Mouse (Mus musculus) central nervous system, embryonic 14 days (tissue): ENCODE measurements around the gene Irs4. TPM values are rescaled to one million over a fixed set of nuclear protein-coding genes. Genes with fewer than 3 reads are reported as not detected.

Source experiments
- polyA plus RNA-seq: library from polyadenylated mRNA; depleted of rRNA; stranded (reverse); fragments of >200 nt; gene quantifications from 2 replicates; pipeline ENCODE4 v1.2.3, GENCODE M21; 2012; rRNA removed

Irs4 gene
- polyA plus RNA-seq = 1.7 and 2.1 TPM in 2 replicates

DNA sequence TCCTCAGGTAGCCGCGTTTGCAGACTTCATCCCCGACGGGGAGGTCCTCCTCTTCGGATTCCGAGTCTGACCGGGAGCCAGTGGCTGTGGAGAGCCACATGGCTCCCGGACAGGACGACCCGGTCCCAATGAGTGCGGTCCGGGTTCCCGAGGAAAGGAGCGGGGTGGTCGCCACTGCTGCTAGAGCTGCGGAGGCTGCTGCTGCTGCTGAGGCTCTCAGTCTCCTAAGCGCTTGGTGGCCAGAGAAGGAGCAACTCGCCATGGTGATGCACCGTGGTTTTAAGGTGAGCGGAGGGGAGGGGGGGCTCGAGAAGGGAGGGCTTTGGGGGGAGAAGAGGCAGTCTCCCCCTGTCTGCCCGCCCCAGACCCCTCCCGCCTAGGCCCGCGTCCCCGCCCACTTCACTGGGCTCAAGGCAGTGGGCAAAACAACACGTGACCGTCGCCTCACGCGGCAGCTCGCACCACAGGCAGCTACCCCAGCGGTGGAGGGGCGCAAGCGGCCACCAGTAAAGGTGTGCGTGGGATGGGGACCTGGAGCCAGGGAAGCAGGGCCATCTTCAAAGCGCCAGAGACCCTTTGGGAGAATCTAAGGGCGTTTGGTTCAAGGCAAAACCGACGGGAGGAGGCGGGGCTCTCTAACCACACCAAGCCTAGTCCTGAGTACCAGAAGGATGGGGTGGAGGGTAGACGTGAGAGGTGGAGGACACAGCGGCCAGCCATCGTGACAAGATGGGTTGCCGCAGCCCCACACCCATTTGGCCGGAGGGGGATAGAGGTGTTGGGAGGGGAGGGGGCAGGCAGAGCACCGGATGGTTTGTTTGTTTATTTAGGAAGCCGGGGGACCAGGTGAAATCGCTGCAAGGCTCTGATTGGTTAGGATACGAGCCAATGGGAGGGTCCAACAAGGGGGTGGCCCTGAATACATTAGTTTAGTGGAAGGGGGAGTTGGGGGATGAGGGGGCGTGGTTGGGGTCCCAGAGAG is at the start of gene Irs4:
TSS of gene Irs4 (minus strand) at position 327 of the 982 bp plus-strand sequence.

Other genes with a start within 250 kb of the Irs4 start
- gene Col4a5, start 249.9 kb downstream of the Irs4 start, polyA plus RNA-seq = 9.7 and 11.6 TPM in 2 replicates
- not detected in 2 replicates for gene Gm15294, start 150.0 kb upstream of the Irs4 start, polyA plus RNA-seq